Mouse (Mus musculus) midbrain, embryonic 12.5 days (tissue): ENCODE results near the gene Six2. TPM values are rescaled to one million over a fixed set of nuclear protein-coding genes. Genes with fewer than 3 reads are reported as not detected.

Experiments
- polyA plus RNA-seq: library from polyadenylated mRNA; unstranded; fragments of >200 nt; fragmentation: Nextera tagmentation; extraction: Ambion mirVana; gene quantifications from 2 replicates; pipeline ENCODE4 v1.2.1, GENCODE M21; 2016

Gene Six2
- polyA plus RNA-seq, 1 experiment from 2014 or later = 8.8 TPM

Other genes starting within 250 kb of the Six2 start
- 19.8 and 25.1 TPM in 2 replicates for gene Six3, start 74.7 kb downstream of the Six2 start, polyA plus RNA-seq